Mouse (Mus musculus) urinary bladder, postnatal 14 days (tissue): ENCODE results near the gene Tmprss11b.
A peak's percentile ranks its signal among the peaks of the same experiment; 100 is the strongest.

ENCODE experiments used
- DNase-seq: peaks from one replicate; pipeline ENCODE4 v3.0.0; 2021; ENCODE audit warnings: low spot score

Gene Tmprss11b

DNA sequence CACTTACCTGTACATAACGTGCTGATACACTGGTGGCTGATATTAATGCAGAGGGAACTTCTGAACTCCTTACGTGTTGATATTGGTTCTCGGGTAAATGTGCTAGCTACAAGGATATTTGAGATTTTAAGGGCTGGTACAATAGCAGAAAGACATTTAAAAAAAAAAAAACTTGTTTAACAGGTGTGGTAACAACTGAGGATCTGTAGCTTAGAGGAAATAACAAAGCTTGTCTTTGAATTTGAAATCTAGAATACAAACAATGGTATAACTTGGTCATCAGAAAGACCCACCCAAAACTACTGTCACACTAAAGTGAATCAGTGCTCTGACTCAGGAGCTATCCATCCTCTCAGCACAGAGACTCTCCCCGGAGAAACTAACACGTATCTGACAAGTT, at the start of gene Tmprss11b:
Tmprss11b (minus strand) TSS at position 101 of the 400 bp plus-strand sequence.
- DNase-seq = no peak

- no peak for DNase-seq
Measured at GRCm38 (mm10) chr5:86725021-86725420, 48.9 kb upstream of the Tmprss11b start.

- no peak for DNase-seq
Measured at GRCm38 (mm10) chr5:86722820-86723460, 46.8 kb upstream of the Tmprss11b start.

DNA sequence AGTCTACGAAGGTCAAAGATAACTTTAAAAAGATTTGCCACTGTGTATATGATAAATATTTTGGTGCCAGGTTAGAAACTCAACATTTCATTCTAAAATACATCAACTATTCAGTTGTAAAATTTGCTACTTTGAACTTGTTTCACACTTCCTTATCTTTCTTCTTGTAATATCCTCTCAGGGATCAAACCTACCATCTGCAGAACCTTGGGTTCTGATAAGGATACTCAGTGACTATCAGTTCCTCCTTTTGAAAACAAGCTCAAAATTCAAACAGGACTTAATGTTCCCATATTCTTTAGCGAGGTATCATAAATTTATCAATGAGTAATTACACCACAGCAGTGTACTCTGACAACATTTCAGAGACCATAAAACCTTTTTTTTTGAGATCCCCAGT, 38.8 kb upstream of the Tmprss11b start:
- no peak for DNase-seq

DNA sequence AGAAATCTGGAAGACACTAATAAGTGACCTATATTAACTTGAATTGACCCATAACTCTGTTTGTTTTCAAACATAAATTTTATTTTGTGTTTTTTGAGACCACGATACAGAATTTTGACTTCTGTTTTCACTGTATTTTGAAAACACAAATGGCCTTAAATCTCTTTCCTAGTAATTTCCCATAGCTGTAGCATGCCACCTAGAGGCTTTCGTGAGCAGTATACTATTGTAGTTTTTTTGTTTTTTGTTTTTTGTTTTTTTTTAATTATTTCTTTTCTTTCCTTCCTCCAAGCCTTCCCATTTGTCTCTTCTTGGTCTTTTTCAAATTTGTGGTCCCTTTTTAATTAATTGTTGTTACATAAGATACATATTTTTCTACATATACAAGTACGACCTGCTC, 28.8 kb upstream of the Tmprss11b start:
- DNase-seq = no peak

DNA sequence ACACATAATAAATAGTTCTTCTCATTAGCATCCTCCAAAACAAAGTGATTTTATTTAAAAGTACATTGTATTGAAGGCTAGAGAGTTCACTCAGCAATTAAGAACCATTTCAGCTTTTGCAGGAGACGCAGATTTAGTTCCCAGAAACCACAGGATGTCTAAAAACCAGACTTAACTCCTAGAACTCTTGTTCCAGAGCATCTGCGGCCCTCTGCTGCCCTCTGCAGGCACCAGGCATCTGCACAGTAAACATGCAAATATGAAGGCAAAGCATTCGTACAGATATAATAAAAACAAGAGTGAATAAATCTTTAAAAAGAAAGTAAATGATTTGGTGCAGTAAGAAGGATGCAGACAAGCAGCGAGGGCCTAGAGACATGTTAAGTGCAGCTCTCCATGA, 8.5 kb upstream of the Tmprss11b start:
- DNase-seq = peak; percentile 82

DNA sequence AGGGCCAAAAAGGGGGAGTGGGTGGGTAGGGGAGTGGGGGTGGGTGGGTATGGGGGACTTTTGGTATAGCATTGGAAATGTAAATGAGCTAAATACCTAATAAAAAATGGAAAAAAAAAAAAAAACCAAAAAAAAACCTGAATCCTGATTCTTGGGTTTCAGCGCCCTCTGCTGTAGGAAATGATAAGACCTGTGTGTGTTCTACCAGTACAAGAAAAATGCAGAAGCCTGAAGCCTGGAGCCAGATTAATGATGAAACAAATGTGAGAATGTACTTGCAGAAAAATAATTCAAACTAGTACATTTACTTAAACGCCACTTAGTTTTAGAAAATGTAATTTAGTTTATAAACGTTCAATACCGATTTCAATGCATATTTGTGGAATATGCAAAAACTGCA, 27.0 kb downstream of the Tmprss11b start:
- DNase-seq = peak; percentile 57

DNA sequence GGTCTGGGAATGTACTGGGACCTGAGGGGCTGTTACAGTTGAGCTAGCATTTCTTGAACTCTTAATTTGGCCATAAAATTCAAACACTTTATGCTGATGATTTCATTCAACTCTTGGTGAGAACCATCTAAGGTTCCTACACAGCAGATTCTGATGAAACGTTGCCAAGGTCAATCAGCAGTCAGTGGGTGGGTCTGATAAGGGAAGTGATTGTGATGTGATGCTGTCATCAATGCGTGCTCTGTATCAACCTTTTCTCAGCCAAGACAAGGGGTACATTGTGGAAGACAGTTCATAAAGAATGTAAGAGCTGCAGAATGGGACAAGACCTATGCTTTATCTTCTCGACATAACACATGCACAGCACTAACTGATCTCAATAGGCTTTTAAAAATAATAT, 35.4 kb downstream of the Tmprss11b start:
- no peak for DNase-seq

GRCm38 (mm10) chr5:86632324-86632723, 43.8 kb downstream of the Tmprss11b start, which contains the start of gene Tmprss11f:
Tmprss11f (minus strand) TSS chr5:86632424.
- DNase-seq = no peak

DNA sequence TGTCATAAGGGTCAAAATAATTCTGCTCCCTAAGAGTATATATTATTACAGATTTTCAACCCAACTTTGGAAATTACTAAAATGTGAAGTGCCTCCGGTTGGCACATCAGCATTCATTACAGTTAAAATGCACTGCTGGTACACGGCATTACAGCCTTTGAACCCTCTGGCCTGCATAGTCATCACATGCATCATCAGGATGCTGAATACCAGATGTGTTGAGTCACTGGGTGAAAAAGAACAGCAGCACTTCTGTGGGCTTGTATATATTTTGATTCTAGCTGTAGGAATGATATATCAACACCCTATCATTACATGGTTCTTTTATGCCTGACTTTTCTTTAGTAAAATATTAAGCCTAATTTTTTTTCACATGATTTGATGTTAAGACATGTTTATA, 45.5 kb downstream of the Tmprss11b start:
- no peak for DNase-seq

DNA sequence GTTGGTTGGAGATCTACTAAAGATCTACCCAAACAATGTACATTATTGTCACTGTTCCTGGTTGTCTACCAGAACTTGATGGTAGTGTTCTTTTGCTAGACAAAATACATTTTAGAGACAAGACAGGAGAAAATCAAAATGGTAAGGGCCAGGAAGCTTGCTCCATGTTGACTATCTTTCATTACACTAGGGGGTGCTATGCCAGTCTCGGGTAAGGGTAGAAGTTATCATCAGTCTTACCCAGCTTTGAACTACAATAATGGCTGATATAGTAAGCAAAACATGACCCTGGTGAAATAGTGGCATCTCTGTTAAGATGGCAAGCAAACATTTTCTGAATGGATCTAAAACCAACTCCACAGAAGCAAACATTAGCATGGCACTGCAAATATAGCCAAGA, 54.4 kb downstream of the Tmprss11b start:
- DNase-seq = no peak
